Mouse (Mus musculus) adrenal gland, adult 10 weeks (tissue): Measurements from ENCODE around the gene Retnlg. TPM values are rescaled to one million over a fixed set of nuclear protein-coding genes. Genes with fewer than 3 reads are reported as not detected.

Experiments used
- polyA plus RNA-seq: library from polyadenylated mRNA; stranded (reverse); fragments of 350-450 nt; fragmentation: Illumina TruSeq; extraction: RNeasy Lipid Tissue Mini Kit (QIAGEN cat#74804); gene quantifications from one replicate; pipeline ENCODE4 v1.2.3, GENCODE M21; 2014; ENCODE audit warnings: low read depth, low replicate concordance

Retnlg gene
- polyA plus RNA-seq = not detected

DNA sequence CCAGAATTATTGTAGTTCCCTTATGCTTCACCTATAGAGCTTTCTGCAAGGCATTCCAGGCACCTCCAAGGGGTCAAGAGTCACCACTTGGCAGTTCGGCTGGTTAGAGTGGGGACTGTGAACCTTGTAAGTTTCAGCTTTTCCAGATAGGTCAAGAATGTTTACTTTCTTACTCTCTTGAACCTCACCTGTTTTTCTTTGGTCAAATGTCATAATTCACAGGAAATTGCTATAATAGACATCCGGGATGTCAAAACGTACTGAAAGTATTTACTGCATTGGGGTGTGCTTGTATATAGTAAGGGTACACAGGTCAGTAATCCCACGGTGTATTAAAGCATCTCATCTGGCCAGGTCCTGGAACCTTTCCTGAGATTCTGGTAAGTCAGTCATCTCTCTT, at the start of gene Retnlg:
Gene Retnlg, plus strand, starts transcription at position 301 of the 400 bp plus-strand sequence.

DNA sequence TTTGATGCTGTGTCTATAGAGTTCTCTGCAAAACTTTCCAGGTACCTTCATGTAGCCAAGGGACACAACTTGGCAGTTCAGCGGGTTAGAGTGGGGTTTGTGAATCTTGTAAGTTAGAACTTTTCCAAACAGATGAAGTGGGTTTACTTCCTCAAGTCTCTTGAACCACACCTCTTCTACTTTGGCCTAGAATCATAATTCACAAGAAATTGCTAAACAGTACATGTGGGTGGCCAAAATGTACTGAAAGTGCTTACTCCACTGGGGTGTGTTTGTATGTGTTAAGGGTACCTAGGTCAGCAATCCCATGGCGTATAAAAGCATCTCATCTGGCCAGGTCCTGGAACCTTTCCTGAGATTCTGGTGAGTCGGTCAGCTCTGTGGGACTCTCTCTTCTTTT, 30.2 kb upstream of the Retnlg start, which contains the start of gene Retnla:
Gene Retnla, plus strand, starts transcription at position 286 of the 400 bp plus-strand sequence.

Other genes starting within 250 kb of the Retnlg start
- 0.23 TPM for gene Trat1, start 100.6 kb upstream of the Retnlg start, polyA plus RNA-seq
- gene Retnlb, start 55.8 kb upstream of the Retnlg start, polyA plus RNA-seq = not detected
- 24.1 TPM for gene Retnla, start 30.1 kb upstream of the Retnlg start, polyA plus RNA-seq
- gene Dzip3, start 121.5 kb downstream of the Retnlg start, polyA plus RNA-seq = 78.7 TPM
- 16.5 TPM for gene Cip2a, start 121.6 kb downstream of the Retnlg start, polyA plus RNA-seq
- not detected for gene Myh15, start 184.9 kb downstream of the Retnlg start, polyA plus RNA-seq